Mouse (Mus musculus): ENCODE measurements at regions not wholly inside any gene's neighbourhood (a gene's known extent, or its start where the extent isn't known, plus 50 kb on each side); places are given as distances from the start of the nearest gene placed in this dataset.

DNA sequence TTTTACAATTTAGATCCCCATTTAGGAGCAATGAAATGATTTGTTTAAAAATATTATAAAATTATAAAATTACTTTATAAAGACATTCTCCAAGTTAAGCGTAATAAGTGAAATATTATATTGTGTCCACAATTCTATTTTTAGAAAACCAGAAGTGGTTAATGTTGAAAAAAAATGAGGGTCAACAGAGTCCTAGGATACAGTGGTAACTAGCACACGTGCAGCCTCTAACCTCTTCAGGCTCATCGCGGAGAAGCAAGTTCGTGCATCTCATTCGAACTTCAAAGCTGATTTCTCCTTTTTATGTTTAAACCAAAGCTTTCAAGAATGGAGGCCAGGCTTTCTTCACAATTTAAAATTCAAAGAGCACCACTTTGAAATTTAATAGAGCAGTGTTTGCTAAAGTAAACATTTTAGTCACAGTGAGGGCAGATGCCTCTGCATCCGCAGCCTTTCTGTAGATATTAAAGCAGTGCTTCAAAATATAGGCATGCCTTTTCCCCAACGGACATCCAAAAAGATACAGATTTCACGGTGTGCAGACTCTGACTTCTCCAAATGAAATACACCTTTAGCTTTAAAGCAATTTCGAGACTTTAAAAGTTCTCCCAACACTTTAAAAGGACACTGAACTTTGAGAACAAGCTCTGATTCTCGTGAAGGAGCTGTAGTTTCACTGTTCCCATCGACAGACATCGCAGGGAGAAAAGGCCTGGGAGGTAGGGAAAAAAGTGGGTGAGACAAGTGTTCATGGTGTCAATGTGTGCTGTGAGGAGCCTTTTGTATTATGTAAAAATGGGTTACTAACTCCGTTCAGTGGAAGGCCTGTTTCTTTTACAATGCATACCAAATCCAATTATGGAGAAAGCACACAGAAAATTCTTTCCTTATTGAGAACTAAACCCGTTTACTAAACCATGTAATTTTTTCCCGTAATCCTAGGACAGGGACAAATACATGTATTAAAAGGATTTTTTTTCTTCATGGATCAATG, 419.8 kb upstream of the Manea start:
- no peaks in the 10 kb centered on the region for H3K27me3 ChIP-seq
- no peak overlapping the region for H3K9ac ChIP-seq
- WGBS = 20% methylated on average over 16 of the region's 16 CpGs
- H3K9me3 ChIP-seq = no peaks in the 10 kb centered on the region
- peaks cover 7% of the 10 kb centered on the region; the same call in 1 of the 2 replicates for H3K4me1 ChIP-seq (replicated peaks)
- no peak overlapping the region for H3K27ac ChIP-seq (replicated peaks)
- H3K36me3 ChIP-seq = no peaks in the 10 kb centered on the region
- peak overlapping the region; percentile 43 for H3K4me2 ChIP-seq
- no peak for ATAC-seq (ENCODE audit: low read depth)
- H3K4me3 ChIP-seq = no peak overlapping the region

- no peaks in the 10 kb centered on the region for H3K4me1 ChIP-seq (replicated peaks)
- no peak overlapping the region for H3K4me2 ChIP-seq
- no peak overlapping the region for H3K9ac ChIP-seq
- no peaks in the 10 kb centered on the region for H3K27me3 ChIP-seq
- WGBS = 86% methylated on average over 3 of the region's 3 CpGs
- no peaks in the 10 kb centered on the region for H3K9me3 ChIP-seq
- H3K36me3 ChIP-seq = no peaks in the 10 kb centered on the region
- H3K27ac ChIP-seq (replicated peaks) = no peak overlapping the region
- no peak for ATAC-seq (ENCODE audit: low read depth)
- H3K4me3 ChIP-seq = no peak overlapping the region
Measured at GRCm38 (mm10) chr4:26740815-26741214, 394.1 kb upstream of the Manea start.

DNA sequence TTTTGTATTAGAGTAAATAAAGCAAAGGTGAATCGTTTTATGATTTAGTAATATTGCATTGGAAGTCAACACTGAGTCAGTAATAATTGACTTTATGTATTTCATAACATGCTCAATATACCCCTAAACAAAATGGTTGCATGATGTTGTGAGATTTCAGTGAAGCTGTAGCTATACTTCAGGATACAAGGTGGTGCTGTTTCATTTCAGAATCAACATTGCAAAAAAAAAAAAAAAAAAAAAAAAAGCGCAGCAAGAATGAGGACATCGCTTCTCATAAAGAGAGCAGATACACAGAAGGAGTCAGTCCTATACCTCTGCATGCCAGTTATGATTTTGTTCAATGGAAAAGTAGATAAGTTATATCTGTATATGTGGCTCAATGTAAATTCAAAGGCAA, 389.7 kb upstream of the Manea start:
- Histone ChIP-seq H3K27me3 (no peaks in the 10 kb centered on the region), H3K36me3 (no peaks in the 10 kb centered on the region), H3K27ac (replicated peaks) (no peak overlapping the region), H3K4me3 (no peak overlapping the region), H3K9ac (no peak overlapping the region), H3K4me1 (replicated peaks) (no peaks in the 10 kb centered on the region), H3K9me3 (no peaks in the 10 kb centered on the region), H3K4me2 (no peak overlapping the region)
- no peak for ATAC-seq (ENCODE audit: low read depth)
- WGBS = 75% methylated on average over 3 of the region's 3 CpGs

DNA sequence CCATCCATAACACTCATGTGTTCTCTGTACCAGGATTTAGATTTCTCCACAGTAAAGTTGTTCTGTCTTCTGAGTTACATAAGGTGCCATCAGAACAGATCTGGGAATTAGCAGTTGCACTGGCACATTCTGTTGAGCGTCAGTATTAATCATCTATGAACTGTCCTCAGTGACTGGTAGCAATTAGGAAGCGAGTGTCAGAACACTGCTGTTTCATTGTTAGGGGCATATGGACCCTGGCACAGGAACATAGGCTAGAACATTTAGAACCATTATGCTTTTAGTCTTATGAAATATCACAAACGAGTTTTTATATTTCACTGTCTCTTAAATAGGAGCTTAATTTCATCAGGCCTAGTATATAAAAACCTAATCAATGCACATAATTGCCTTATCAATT, 367.7 kb upstream of the Manea start:
- Histone ChIP-seq H3K4me3 (no peak overlapping the region), H3K27me3 (no peaks in the 10 kb centered on the region), H3K4me1 (replicated peaks) (no peaks in the 10 kb centered on the region), H3K27ac (replicated peaks) (no peak overlapping the region), H3K9me3 (no peaks in the 10 kb centered on the region), H3K9ac (no peak overlapping the region), H3K4me2 (no peak overlapping the region), H3K36me3 (no peaks in the 10 kb centered on the region)
- no peak for ATAC-seq (ENCODE audit: low read depth)
- WGBS = 70% methylated on average over 3 of the region's 3 CpGs

GRCm38 (mm10) chr4:26709964-26710363, 363.3 kb upstream of the Manea start:
- Histone ChIP-seq H3K27me3 (no peaks in the 10 kb centered on the region), H3K4me2 (no peak overlapping the region), H3K27ac (replicated peaks) (no peak overlapping the region), H3K9me3 (no peaks in the 10 kb centered on the region), H3K9ac (no peak overlapping the region), H3K4me3 (no peak overlapping the region), H3K36me3 (no peaks in the 10 kb centered on the region), H3K4me1 (replicated peaks) (no peaks in the 10 kb centered on the region)
- ATAC-seq (ENCODE audit: low read depth) = no peak
- WGBS = 88% methylated on average over 1 of the region's 1 CpGs

- Histone ChIP-seq H3K9me3 (no peaks in the 10 kb centered on the region), H3K27ac (replicated peaks) (no peak overlapping the region), H3K4me3 (no peak overlapping the region), H3K4me1 (replicated peaks) (no peaks in the 10 kb centered on the region), H3K9ac (no peak overlapping the region), H3K27me3 (no peaks in the 10 kb centered on the region), H3K36me3 (no peaks in the 10 kb centered on the region), H3K4me2 (no peak overlapping the region)
- ATAC-seq (ENCODE audit: low read depth) = no peak
- WGBS = 72% methylated on average over 3 of the region's 3 CpGs
Measured at GRCm38 (mm10) chr4:26695964-26696363, 349.3 kb upstream of the Manea start.
